Mouse (Mus musculus): ENCODE results near the gene Slc30a7. TPM values are rescaled to one million over a fixed set of nuclear protein-coding genes. Genes with fewer than 3 reads are reported as not detected.
A peak's percentile ranks its signal among the peaks of the same experiment; 100 is the strongest.

The Slc30a7 gene
- total RNA-seq, 1 experiment: 25.1 TPM

GRCm38 (mm10) chr3:116025701-116026100 lies 18.5 kb upstream of the Slc30a7 start:
- Histone ChIP-seq H3K27ac (ENCODE audit: insufficient read depth, low read depth, low read length, poor library complexity, severe bottlenecking) (no peak overlapping the region), H3K4me3 (ENCODE audit: insufficient read depth in 1 of 2, low read depth in 1 of 2, low read length in 2 of 2, poor library complexity in 1 of 2, severe bottlenecking in 1 of 2) (no peak overlapping the region), H3K9ac (ENCODE audit: insufficient read depth, low read depth, low read length, poor library complexity, severe bottlenecking) (no peak overlapping the region), H3K36me3 (ENCODE audit: control insufficient read depth, insufficient read depth, low read length, poor library complexity, severe bottlenecking) (no peaks in the 10 kb centered on the region; the same call in 1 of the 2 replicates), H3K9me3 (ENCODE audit: control insufficient read depth, insufficient read depth, low read depth, low read length) (no peaks in the 10 kb centered on the region), H3K4me1 (ENCODE audit: control insufficient read depth in 2 of 2, insufficient read depth in 2 of 2, low read length in 2 of 2, poor library complexity in 1 of 2) (no peaks in the 10 kb centered on the region)
- no peak for DNase-seq (ENCODE audit: low read depth, low spot score)
- TF ChIP-seq MAFK (IDR thresholded peaks at IDR 0.05; ENCODE audit: insufficient read depth, low read depth, low read length) (no peak), HCFC1 (IDR thresholded peaks at IDR 0.05; ENCODE audit: borderline replicate concordance, insufficient read depth, low read length) (no peak), CHD2 (IDR thresholded peaks at IDR 0.05; ENCODE audit: low read depth, low read length) (no peak), ZNF384 (IDR thresholded peaks at IDR 0.05; ENCODE audit: low read depth, low read length) (no peak), ZC3H11A (IDR thresholded peaks at IDR 0.05; ENCODE audit: borderline replicate concordance, low read depth, low read length) (no peak)
- in situ Hi-C loops (cut with MboI; ENCODE audit: low sequenced_read_pairs in 2 of 2, unreplicated experiment in 2 of 2): loop anchor here in 1 of 2 experiments (5.0 kb wide), 1 partner anchor 302 kb away; no protein-coding TSS in a partner anchor

- in situ Hi-C loops (cut with MboI; ENCODE audit: low sequenced_read_pairs in 2 of 2, unreplicated experiment in 2 of 2): loop anchor here in 1 of 2 experiments (5.0 kb wide), 1 partner anchor 303 kb away; no protein-coding TSS in a partner anchor
- no peak overlapping the region for H3K4me3 ChIP-seq (ENCODE audit: insufficient read depth in 1 of 2, low read depth in 1 of 2, low read length in 2 of 2, poor library complexity in 1 of 2, severe bottlenecking in 1 of 2)
- no peaks in the 10 kb centered on the region; the same call in 1 of the 2 replicates for H3K36me3 ChIP-seq (ENCODE audit: control insufficient read depth, insufficient read depth, low read length, poor library complexity, severe bottlenecking)
- TF ChIP-seq CHD2 (IDR thresholded peaks at IDR 0.05; ENCODE audit: low read depth, low read length): no peak
- TF ChIP-seq ZC3H11A (IDR thresholded peaks at IDR 0.05; ENCODE audit: borderline replicate concordance, low read depth, low read length): no peak
- no peak for TF ChIP-seq HCFC1 (IDR thresholded peaks at IDR 0.05; ENCODE audit: borderline replicate concordance, insufficient read depth, low read length)
- no peak for TF ChIP-seq ZNF384 (IDR thresholded peaks at IDR 0.05; ENCODE audit: low read depth, low read length)
- TF ChIP-seq MAFK (IDR thresholded peaks at IDR 0.05; ENCODE audit: insufficient read depth, low read depth, low read length): no peak
- H3K9me3 ChIP-seq (ENCODE audit: control insufficient read depth, insufficient read depth, low read depth, low read length): no peaks in the 10 kb centered on the region
- H3K9ac ChIP-seq (ENCODE audit: insufficient read depth, low read depth, low read length, poor library complexity, severe bottlenecking): no peak overlapping the region
- H3K27ac ChIP-seq (ENCODE audit: insufficient read depth, low read depth, low read length, poor library complexity, severe bottlenecking): no peak overlapping the region
- no peaks in the 10 kb centered on the region for H3K4me1 ChIP-seq (ENCODE audit: control insufficient read depth in 2 of 2, insufficient read depth in 2 of 2, low read length in 2 of 2, poor library complexity in 1 of 2)
- DNase-seq (ENCODE audit: low read depth, low spot score): peak; percentile 20
Measured at GRCm38 (mm10) chr3:116024669-116025068, 17.5 kb upstream of the Slc30a7 start.

- Histone ChIP-seq H3K4me3 (ENCODE audit: insufficient read depth in 1 of 2, low read depth in 1 of 2, low read length in 2 of 2, poor library complexity in 1 of 2, severe bottlenecking in 1 of 2) (no peak overlapping the region), H3K27ac (ENCODE audit: insufficient read depth, low read depth, low read length, poor library complexity, severe bottlenecking) (no peak overlapping the region), H3K9me3 (ENCODE audit: control insufficient read depth, insufficient read depth, low read depth, low read length) (no peaks in the 10 kb centered on the region), H3K4me1 (ENCODE audit: control insufficient read depth in 2 of 2, insufficient read depth in 2 of 2, low read length in 2 of 2, poor library complexity in 1 of 2) (no peaks in the 10 kb centered on the region), H3K36me3 (ENCODE audit: control insufficient read depth, insufficient read depth, low read length, poor library complexity, severe bottlenecking) (no peaks in the 10 kb centered on the region; the same call in 1 of the 2 replicates), H3K9ac (ENCODE audit: insufficient read depth, low read depth, low read length, poor library complexity, severe bottlenecking) (no peak overlapping the region)
- DNase-seq (ENCODE audit: low read depth, low spot score): no peak
- no peak for TF ChIP-seq ZC3H11A (IDR thresholded peaks at IDR 0.05; ENCODE audit: borderline replicate concordance, low read depth, low read length)
- TF ChIP-seq MAFK (IDR thresholded peaks at IDR 0.05; ENCODE audit: insufficient read depth, low read depth, low read length): no peak
- TF ChIP-seq CHD2 (IDR thresholded peaks at IDR 0.05; ENCODE audit: low read depth, low read length): no peak
- no peak for TF ChIP-seq ZNF384 (IDR thresholded peaks at IDR 0.05; ENCODE audit: low read depth, low read length)
- no peak for TF ChIP-seq HCFC1 (IDR thresholded peaks at IDR 0.05; ENCODE audit: borderline replicate concordance, insufficient read depth, low read length)
- in situ Hi-C loops (cut with MboI; ENCODE audit: low sequenced_read_pairs in 2 of 2, unreplicated experiment in 2 of 2): no loop called here
Measured at GRCm38 (mm10) chr3:116024236-116024635, 17.0 kb upstream of the Slc30a7 start.

- H3K27ac ChIP-seq (ENCODE audit: insufficient read depth, low read depth, low read length, poor library complexity, severe bottlenecking): no peak overlapping the region
- TF ChIP-seq CHD2 (IDR thresholded peaks at IDR 0.05; ENCODE audit: low read depth, low read length): no peak
- TF ChIP-seq HCFC1 (IDR thresholded peaks at IDR 0.05; ENCODE audit: borderline replicate concordance, insufficient read depth, low read length): no peak
- TF ChIP-seq ZC3H11A (IDR thresholded peaks at IDR 0.05; ENCODE audit: borderline replicate concordance, low read depth, low read length): no peak
- no peak for TF ChIP-seq MAFK (IDR thresholded peaks at IDR 0.05; ENCODE audit: insufficient read depth, low read depth, low read length)
- no peak for TF ChIP-seq ZNF384 (IDR thresholded peaks at IDR 0.05; ENCODE audit: low read depth, low read length)
- H3K9ac ChIP-seq (ENCODE audit: insufficient read depth, low read depth, low read length, poor library complexity, severe bottlenecking): no peak overlapping the region
- no peaks in the 10 kb centered on the region for H3K36me3 ChIP-seq (ENCODE audit: control insufficient read depth, insufficient read depth, low read length, poor library complexity, severe bottlenecking)
- H3K9me3 ChIP-seq (ENCODE audit: control insufficient read depth, insufficient read depth, low read depth, low read length): no peaks in the 10 kb centered on the region
- no peak for DNase-seq (ENCODE audit: low read depth, low spot score)
- H3K4me3 ChIP-seq (ENCODE audit: insufficient read depth in 1 of 2, low read depth in 1 of 2, low read length in 2 of 2, poor library complexity in 1 of 2, severe bottlenecking in 1 of 2): no peak overlapping the region
- in situ Hi-C loops (cut with MboI; ENCODE audit: low sequenced_read_pairs in 2 of 2, unreplicated experiment in 2 of 2): no loop called here
- H3K4me1 ChIP-seq (ENCODE audit: control insufficient read depth in 2 of 2, insufficient read depth in 2 of 2, low read length in 2 of 2, poor library complexity in 1 of 2): no peaks in the 10 kb centered on the region
Measured at GRCm38 (mm10) chr3:116019136-116019535, 11.9 kb upstream of the Slc30a7 start.

All from ES-E14 (cell line).